Mouse (Mus musculus): Measurements from ENCODE around the gene Clec3a. TPM values are rescaled to one million over a fixed set of nuclear protein-coding genes. Genes with fewer than 3 reads are reported as not detected.

The Clec3a gene
- polyA plus RNA-seq, 1 experiment from 2014 or later: 0.72 TPM

DNA sequence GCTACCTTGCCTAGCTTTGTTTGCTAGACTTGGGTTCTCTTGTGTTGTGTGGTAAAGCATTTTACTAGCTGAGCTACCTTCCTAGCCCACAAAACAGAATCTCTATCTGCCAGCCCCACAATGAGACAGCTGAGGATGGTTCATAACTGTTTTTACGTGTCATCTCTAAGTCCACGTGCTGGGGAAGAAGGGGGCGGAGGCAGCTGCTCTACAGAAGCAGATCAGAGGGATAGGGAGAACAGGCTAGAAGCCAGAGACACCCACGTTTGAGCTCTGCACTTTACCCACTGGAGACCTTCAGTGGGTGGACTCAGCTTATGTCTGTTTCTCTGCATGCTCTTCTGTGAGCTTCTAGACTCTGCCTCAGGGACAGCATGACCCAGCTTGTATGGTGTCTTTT lies 3.7 kb downstream of the Clec3a start:
- no peak overlapping the region for H3K4me2 ChIP-seq
- 63% methylated on average over 4 of the region's 4 CpGs for WGBS
- no peaks in the 10 kb centered on the region for H3K36me3 ChIP-seq
- no peak overlapping the region for H3K9ac ChIP-seq
- H3K27me3 ChIP-seq: no peaks in the 10 kb centered on the region
- no peak for ATAC-seq (ENCODE audit: borderline replicate concordance, extremely low read depth, low FRiP score, low TSS enrichment)
- no peaks in the 10 kb centered on the region for H3K9me3 ChIP-seq
- H3K4me1 ChIP-seq: no peaks in the 10 kb centered on the region
- no peak overlapping the region for H3K27ac ChIP-seq
- no peak overlapping the region for H3K4me3 ChIP-seq

GRCm38 (mm10) chr8:114438236-114438635 lies 20.4 kb downstream of the Clec3a start:
- Histone ChIP-seq H3K9me3 (no peaks in the 10 kb centered on the region), H3K9ac (no peak overlapping the region), H3K4me2 (no peak overlapping the region), H3K36me3 (no peaks in the 10 kb centered on the region), H3K27me3 (no peaks in the 10 kb centered on the region), H3K4me3 (no peak overlapping the region), H3K4me1 (peaks cover 8% of the 10 kb centered on the region), H3K27ac (no peak overlapping the region)
- 12% methylated on average over 6 of the region's 6 CpGs for WGBS
- no peak for ATAC-seq (ENCODE audit: borderline replicate concordance, extremely low read depth, low FRiP score, low TSS enrichment)

GRCm38 (mm10) chr8:114439334-114440204 lies 21.7 kb downstream of the Clec3a start, which contains the start of gene Wwox:
Gene Wwox (plus strand): TSS chr8:114439655.
- WGBS: under 1% methylated on average over 54 of the region's 54 CpGs
- peak; percentile 97 for ATAC-seq (ENCODE audit: borderline replicate concordance, extremely low read depth, low FRiP score, low TSS enrichment)
- H3K9me3 ChIP-seq: no peaks in the 10 kb centered on the region
- H3K4me2 ChIP-seq: peak within 1 kb of the TSS; percentile 83
- peak within 1 kb of the TSS; percentile 68 for H3K4me3 ChIP-seq
- peak within 1 kb of the TSS; percentile 77 for H3K27ac ChIP-seq
- no peaks in the 10 kb centered on the region for H3K36me3 ChIP-seq
- H3K9ac ChIP-seq: peak within 1 kb of the TSS; percentile 61
- H3K4me1 ChIP-seq: peaks cover 8% of the 10 kb centered on the region
- H3K27me3 ChIP-seq: no peaks in the 10 kb centered on the region

GRCm38 (mm10) chr8:114440205-114440589 lies 22.3 kb downstream of the Clec3a start:
- Histone ChIP-seq H3K9me3 (no peaks in the 10 kb centered on the region), H3K4me2 (peak overlapping the region; percentile 83), H3K9ac (peak overlapping the region; percentile 61), H3K4me1 (peaks cover 8% of the 10 kb centered on the region), H3K27me3 (no peaks in the 10 kb centered on the region), H3K4me3 (peak overlapping the region; percentile 68), H3K27ac (peak overlapping the region; percentile 77; the same call in 1 of the 2 replicates), H3K36me3 (no peaks in the 10 kb centered on the region)
- WGBS: 15% methylated on average over 5 of the region's 5 CpGs
- ATAC-seq (ENCODE audit: borderline replicate concordance, extremely low read depth, low FRiP score, low TSS enrichment): no peak

DNA sequence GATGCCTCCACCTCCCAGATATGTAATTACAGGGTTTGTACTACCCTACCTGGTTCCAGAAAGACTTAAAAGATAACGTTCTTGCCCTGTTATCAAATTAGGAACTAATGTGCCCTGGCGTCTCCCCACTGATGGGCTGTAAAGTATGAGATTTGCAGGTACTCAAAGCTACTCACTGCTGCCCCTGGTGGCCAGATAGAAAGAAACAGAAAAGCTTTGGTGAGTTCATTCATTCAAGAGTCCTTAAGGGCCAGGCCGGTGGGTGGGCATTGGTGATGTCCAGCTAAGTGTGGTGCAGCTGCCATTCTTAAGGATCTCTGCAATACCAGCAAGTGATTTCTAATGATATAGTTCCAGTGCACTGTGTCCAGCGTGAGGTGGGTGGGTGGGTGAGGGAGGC lies 23.7 kb downstream of the Clec3a start:
- H3K36me3 ChIP-seq: no peaks in the 10 kb centered on the region
- no peak overlapping the region for H3K9ac ChIP-seq
- 88% methylated on average over 4 of the region's 4 CpGs for WGBS
- no peak for ATAC-seq (ENCODE audit: borderline replicate concordance, extremely low read depth, low FRiP score, low TSS enrichment)
- no peak overlapping the region for H3K4me3 ChIP-seq
- H3K27me3 ChIP-seq: no peaks in the 10 kb centered on the region
- H3K27ac ChIP-seq: no peak overlapping the region
- no peak overlapping the region for H3K4me2 ChIP-seq
- peaks cover 8% of the 10 kb centered on the region for H3K4me1 ChIP-seq
- H3K9me3 ChIP-seq: no peaks in the 10 kb centered on the region

DNA sequence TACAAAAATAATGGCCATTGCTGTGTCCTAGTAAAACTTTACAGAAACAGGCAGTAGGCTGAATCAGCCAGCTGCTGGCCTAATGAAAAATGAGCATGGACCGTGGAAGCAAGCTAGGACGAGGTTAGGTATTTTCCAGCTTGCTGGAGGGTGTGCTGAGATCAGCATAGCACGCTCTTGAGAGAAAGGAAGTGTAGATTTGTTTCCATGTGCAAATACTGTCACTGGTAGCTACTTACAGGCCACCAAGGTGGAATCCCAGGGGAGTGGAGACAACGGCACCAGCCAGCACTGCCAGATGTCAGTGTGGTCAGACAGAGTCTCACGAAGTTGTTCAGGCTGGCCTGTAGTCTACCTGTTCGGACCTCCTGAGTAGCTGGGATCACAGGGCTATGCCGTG lies 29.0 kb downstream of the Clec3a start:
- Histone ChIP-seq H3K4me1 (no peaks in the 10 kb centered on the region), H3K9ac (no peak overlapping the region)
- WGBS: 66% methylated on average over 7 of the region's 7 CpGs

DNA sequence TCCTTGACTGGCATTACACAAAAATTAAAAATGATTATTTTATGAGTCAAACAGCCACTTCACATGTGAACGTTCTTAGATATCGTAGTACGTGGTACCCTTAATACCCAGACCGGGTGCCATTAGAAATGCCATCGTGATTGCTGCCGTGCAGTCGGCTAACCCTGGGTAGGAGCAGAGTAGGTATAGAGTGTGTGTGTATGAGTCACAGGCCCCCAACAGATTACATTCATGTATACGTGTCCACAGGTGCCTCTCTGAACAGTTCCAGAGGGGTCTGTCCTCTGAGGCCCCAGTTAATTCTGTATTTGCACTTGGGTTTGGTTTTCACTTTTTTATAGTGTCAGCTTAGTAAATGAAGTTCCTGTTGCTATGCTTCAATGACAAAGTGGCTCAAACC lies 34.4 kb downstream of the Clec3a start:
- Histone ChIP-seq H3K4me3 (no peak overlapping the region), H3K27me3 (no peaks in the 10 kb centered on the region), H3K9ac (no peak overlapping the region), H3K27ac (no peak overlapping the region), H3K9me3 (no peaks in the 10 kb centered on the region), H3K36me3 (no peaks in the 10 kb centered on the region), H3K4me1 (peaks cover 23% of the 10 kb centered on the region), H3K4me2 (no peak overlapping the region)
- ATAC-seq (ENCODE audit: borderline replicate concordance, extremely low read depth, low FRiP score, low TSS enrichment): no peak
- 86% methylated on average over 8 of the region's 8 CpGs for WGBS

More for the DNA sequence above, 29.0 kb downstream of the Clec3a start:
- Histone ChIP-seq H3K36me3 (no peaks in the 10 kb centered on the region), H3K9me3 (no peaks in the 10 kb centered on the region), H3K27me3 (no peaks in the 10 kb centered on the region), H3K27ac (no peak overlapping the region), H3K4me2 (no peak overlapping the region), H3K4me3 (no peak overlapping the region)
- ATAC-seq (ENCODE audit: borderline replicate concordance, extremely low read depth, low FRiP score, low TSS enrichment): no peak

DNA sequence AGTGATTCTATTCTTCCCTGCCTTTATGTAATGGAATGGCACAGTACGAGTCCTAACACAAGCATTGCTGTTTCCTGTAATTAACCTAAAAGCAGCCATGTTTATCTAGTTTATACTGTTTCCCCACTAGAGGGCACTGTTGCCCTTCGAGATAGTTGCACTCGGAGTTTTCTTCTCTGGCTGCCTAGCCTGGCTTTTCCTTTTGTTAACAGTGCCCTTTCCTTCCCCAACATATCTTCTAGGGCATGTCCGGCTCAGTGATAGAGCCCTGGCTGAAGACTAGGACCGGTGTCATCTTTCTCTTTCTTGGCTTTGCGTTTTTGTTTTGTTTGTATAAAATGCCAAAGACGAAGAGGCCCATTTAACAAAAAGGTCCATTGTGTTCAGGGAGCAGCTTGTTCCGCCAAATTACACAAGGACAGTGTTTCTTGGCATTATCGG lies 34.9 kb downstream of the Clec3a start:
- H3K4me2 ChIP-seq: peak overlapping the region; percentile 22; the same call in 1 of the 2 replicates
- H3K9ac ChIP-seq: no peak overlapping the region
- no peaks in the 10 kb centered on the region for H3K27me3 ChIP-seq
- H3K36me3 ChIP-seq: no peaks in the 10 kb centered on the region
- peak overlapping the region; percentile 61 for H3K27ac ChIP-seq
- ATAC-seq (ENCODE audit: borderline replicate concordance, extremely low read depth, low FRiP score, low TSS enrichment): peak; percentile 53; the same call in 1 of the 2 replicates
- H3K9me3 ChIP-seq: no peaks in the 10 kb centered on the region
- H3K4me1 ChIP-seq: peaks cover 28% of the 10 kb centered on the region
- H3K4me3 ChIP-seq: no peak overlapping the region
- WGBS: 11% methylated on average over 9 of the region's 9 CpGs

GRCm38 (mm10) chr8:114455302-114455701 lies 37.4 kb downstream of the Clec3a start:
- no peaks in the 10 kb centered on the region for H3K27me3 ChIP-seq
- H3K36me3 ChIP-seq: no peaks in the 10 kb centered on the region
- no peak overlapping the region for H3K9ac ChIP-seq
- H3K27ac ChIP-seq: peak overlapping the region; percentile 85; the same call in 1 of the 2 replicates
- H3K9me3 ChIP-seq: no peaks in the 10 kb centered on the region
- ATAC-seq (ENCODE audit: borderline replicate concordance, extremely low read depth, low FRiP score, low TSS enrichment): no peak
- H3K4me2 ChIP-seq: no peak overlapping the region
- WGBS: 74% methylated on average over 8 of the region's 8 CpGs
- no peak overlapping the region for H3K4me3 ChIP-seq
- peaks cover 42% of the 10 kb centered on the region for H3K4me1 ChIP-seq

DNA sequence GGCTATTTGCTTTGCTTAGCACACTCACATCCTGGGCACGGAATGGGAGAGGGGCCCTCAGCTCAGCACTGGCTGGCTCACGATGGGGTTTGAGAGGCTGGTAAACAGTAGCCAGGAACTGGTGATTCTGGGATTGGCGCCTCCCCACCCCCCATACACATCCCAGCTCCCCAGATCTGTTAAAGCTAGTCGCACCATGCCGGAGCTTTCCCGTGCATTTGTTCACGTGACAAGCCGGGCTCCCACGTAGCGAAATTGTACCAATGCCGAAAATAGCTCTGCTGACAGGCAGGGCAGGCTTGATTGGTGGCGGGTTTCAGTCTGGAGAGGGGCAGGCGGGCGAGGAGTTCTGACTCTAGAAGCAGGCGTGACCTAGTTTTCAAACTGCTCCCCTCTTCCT lies 38.1 kb downstream of the Clec3a start:
- peak; percentile 64; the same call in 1 of the 2 replicates for ATAC-seq (ENCODE audit: borderline replicate concordance, extremely low read depth, low FRiP score, low TSS enrichment)
- H3K4me2 ChIP-seq: peak overlapping the region; percentile 36
- H3K27ac ChIP-seq: peak overlapping the region; percentile 85
- WGBS: 61% methylated on average over 15 of the region's 15 CpGs
- H3K36me3 ChIP-seq: no peaks in the 10 kb centered on the region
- H3K9me3 ChIP-seq: no peaks in the 10 kb centered on the region
- peak overlapping the region; percentile 8; the same call in 1 of the 2 replicates for H3K4me3 ChIP-seq
- peaks cover 42% of the 10 kb centered on the region for H3K4me1 ChIP-seq
- no peaks in the 10 kb centered on the region for H3K27me3 ChIP-seq
- no peak overlapping the region for H3K9ac ChIP-seq

DNA sequence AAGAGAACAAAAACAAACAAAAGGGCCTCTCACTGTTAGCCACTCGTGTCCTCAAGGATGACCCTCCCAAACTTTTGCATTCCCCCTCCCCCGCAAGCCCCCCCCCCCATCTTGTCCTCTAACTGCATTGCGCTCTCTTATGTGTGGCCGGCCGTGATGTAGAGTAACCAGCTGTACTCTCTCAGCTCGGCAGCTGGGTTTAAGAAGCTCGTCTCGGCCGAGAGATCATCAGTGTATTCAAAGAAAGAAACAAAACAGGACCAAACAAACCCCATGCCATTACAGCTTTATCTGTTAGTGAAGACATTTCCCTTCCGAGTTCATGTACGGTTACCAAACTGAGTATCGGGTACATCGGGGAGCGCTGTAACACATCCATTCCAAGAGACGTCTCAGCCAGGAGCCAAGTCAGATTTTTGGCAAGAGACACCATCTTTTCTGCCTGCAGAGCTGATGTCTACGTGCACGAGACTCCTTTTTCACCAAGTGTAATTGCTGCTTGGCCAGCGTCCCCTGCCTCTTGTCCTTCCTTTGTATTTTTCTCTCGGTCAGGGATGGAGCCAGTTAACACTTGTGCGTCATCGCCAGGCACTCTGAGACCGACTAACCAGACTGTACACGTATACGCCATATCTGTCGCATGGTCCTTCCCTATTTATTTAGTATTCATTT lies 40.4 kb downstream of the Clec3a start:
- H3K9me3 ChIP-seq: no peaks in the 10 kb centered on the region
- H3K4me2 ChIP-seq: 0 out of 2 replicates have a peak overlapping the region, but pooled peaks have one; percentile 1
- no peak overlapping the region for H3K4me3 ChIP-seq
- peaks cover 46% of the 10 kb centered on the region for H3K4me1 ChIP-seq
- H3K27me3 ChIP-seq: no peaks in the 10 kb centered on the region
- H3K27ac ChIP-seq: peak overlapping the region; percentile 90
- WGBS: 21% methylated on average over 25 of the region's 25 CpGs
- ATAC-seq (ENCODE audit: borderline replicate concordance, extremely low read depth, low FRiP score, low TSS enrichment): peak; percentile 88
- no peak overlapping the region for H3K9ac ChIP-seq
- no peaks in the 10 kb centered on the region for H3K36me3 ChIP-seq

GRCm38 (mm10) chr8:114460600-114460999 lies 42.7 kb downstream of the Clec3a start:
- H3K27me3 ChIP-seq: no peaks in the 10 kb centered on the region
- H3K4me2 ChIP-seq: no peak overlapping the region
- H3K36me3 ChIP-seq: no peaks in the 10 kb centered on the region
- no peak overlapping the region for H3K27ac ChIP-seq
- no peak overlapping the region for H3K9ac ChIP-seq
- no peak overlapping the region for H3K4me3 ChIP-seq
- ATAC-seq (ENCODE audit: borderline replicate concordance, extremely low read depth, low FRiP score, low TSS enrichment): no peak
- H3K9me3 ChIP-seq: no peaks in the 10 kb centered on the region
- 65% methylated on average over 5 of the region's 5 CpGs for WGBS
- H3K4me1 ChIP-seq: peaks cover 33% of the 10 kb centered on the region
